Mouse (Mus musculus): Measurements from ENCODE around the gene Serpinf1. TPM values are rescaled to one million over a fixed set of nuclear protein-coding genes. Genes with fewer than 3 reads are reported as not detected.

The Serpinf1 gene
- polyA plus RNA-seq (2012; rRNA removed), result 5.8 and 13.7 TPM in 2 replicates

DNA sequence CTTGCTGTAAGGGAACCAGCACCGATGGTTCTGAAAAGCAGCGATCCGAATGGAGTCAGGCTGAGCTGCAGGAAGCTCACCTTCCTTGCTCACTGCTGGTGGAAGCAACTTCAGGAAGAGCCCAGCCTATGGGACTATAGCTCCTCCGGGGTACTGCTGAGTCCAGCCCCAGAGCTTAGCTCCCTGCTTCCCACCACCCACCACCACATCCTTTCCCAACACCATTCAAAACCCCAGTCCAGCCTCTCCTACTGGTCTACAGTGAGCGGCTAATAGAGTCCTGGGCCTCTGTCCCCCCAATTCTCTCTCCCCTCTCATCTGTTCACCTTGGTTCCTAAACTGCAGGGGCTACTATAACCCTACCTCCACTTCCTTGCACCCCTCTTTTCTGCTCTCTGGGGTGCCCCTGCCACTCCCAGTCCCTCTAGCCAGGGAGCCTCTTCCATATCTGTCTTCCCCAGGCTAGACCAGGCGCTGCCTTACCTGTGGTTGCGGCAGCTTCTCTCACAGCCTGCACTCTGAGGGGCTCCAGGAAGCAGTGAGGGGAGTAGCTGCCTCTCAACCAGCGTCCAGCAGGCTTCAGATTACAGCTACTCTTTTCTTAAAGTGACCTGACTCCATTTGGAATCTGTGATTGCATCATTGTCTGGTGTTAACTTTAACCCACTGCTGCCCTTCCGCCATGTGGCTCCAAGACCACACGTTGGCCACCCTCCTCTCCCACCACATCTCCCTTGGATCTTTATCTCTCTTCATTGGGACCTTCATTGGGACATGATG lies at the start of gene Serpinf1:
Gene Serpinf1 (minus strand): TSS at position 689 of the 780 bp plus-strand sequence.
- WGBS, result 62% methylated on average over 10 of the region's 10 CpGs
- H3K4me3 ChIP-seq (ENCODE audit: low read depth, low read length), result no peak within 1 kb of the TSS
- H3K4me1 ChIP-seq (ENCODE audit: control insufficient read depth, insufficient read depth, insufficient read length, low read length), result no peaks in the 10 kb centered on the region
- TF ChIP-seq CTCF (IDR thresholded peaks at IDR 0.05; ENCODE audit: extremely low read depth, insufficient read length, insufficient replicate concordance, low read depth, low read length), result no peak
- no peak for TF ChIP-seq POLR2A (IDR thresholded peaks at IDR 0.05; ENCODE audit: low read depth, low read length)
- no peaks in the 10 kb centered on the region for H3K27me3 ChIP-seq (ENCODE audit: control insufficient read depth, insufficient read depth, low read length)
- H3K27ac ChIP-seq (ENCODE audit: insufficient read depth, low read depth, low read length), result no peak within 1 kb of the TSS
- H3K36me3 ChIP-seq (ENCODE audit: control insufficient read depth, insufficient read depth, low read length), result no peaks in the 10 kb centered on the region

DNA sequence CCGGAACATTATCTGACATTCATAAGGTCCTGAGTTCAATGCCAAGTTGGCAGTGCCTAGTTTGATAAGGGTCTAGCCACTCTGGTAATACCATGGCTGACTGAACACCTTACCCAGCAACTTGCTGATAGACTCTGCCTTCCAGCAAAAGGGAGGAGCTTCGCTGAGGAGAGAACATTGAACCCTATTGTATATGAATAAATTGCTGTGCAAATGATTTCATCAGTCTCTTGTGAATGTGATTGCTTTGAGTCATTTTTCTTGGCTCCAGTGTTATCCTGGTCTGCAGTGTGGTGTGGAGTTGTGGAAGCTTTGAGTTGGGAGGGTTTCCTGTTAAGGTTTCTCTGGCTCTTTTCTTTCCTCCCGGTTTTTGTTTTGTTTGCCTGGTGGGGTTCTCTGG lies 48.2 kb upstream of the Serpinf1 start:
- 32% methylated on average over 3 of the region's 3 CpGs for WGBS
- peak overlapping the region; percentile 89 for H3K27ac ChIP-seq (ENCODE audit: insufficient read depth, low read depth, low read length)

DNA sequence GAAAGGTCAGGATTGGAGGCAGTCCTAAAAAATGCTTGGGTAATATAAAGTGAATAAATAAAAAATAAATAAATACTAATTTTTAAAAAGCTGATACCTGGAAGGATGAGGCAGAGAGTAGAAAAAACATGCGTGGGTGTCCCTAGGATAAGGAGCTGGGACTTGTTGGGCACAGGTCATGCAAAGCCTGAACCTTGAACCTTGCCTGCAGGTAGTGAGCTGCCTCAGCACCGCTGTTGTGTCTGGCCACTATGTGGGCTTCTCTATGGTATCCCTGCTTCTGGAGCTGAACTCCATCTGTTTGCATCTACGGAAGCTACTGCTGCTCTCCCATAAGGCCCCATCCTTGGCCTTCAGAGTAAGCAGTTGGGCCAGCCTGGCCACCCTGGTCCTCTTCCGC lies 46.8 kb upstream of the Serpinf1 start:
- no peak for TF ChIP-seq CTCF (IDR thresholded peaks at IDR 0.05; ENCODE audit: extremely low read depth, insufficient read length, insufficient replicate concordance, low read depth, low read length)
- TF ChIP-seq POLR2A (IDR thresholded peaks at IDR 0.05; ENCODE audit: low read depth, low read length), result no peak
- peak overlapping the region; percentile 75 for H3K27ac ChIP-seq (ENCODE audit: insufficient read depth, low read depth, low read length)

More for the DNA sequence above, 48.2 kb upstream of the Serpinf1 start:
- Histone ChIP-seq H3K36me3 (ENCODE audit: control insufficient read depth, insufficient read depth, low read length) (peaks cover 7% of the 10 kb centered on the region), H3K27me3 (ENCODE audit: control insufficient read depth, insufficient read depth, low read length) (no peaks in the 10 kb centered on the region), H3K4me1 (ENCODE audit: control insufficient read depth, insufficient read depth, insufficient read length, low read length) (peaks cover 28% of the 10 kb centered on the region), H3K4me3 (ENCODE audit: low read depth, low read length) (no peak overlapping the region)
- TF ChIP-seq POLR2A (IDR thresholded peaks at IDR 0.05; ENCODE audit: low read depth, low read length) (no peak), CTCF (IDR thresholded peaks at IDR 0.05; ENCODE audit: extremely low read depth, insufficient read length, insufficient replicate concordance, low read depth, low read length) (no peak)

DNA sequence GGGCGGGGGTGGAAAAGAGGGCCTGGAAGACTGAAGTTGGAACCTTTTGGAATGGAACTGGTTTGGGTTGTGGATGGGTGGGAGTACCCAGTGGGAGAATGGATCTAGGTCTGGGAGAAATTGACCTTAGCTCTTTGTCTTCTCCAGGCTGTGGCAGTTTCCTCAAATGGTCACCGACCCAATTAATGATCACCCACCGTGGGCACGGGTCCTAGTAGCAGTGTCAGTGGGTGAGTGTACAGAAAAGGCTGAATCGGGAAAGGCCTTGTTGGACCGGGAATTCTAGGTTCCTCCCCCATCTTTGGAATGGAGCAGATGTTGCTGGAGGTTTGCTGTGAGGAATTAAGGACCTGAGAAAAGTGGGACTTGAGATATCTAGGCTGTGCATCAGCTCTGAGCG lies 45.9 kb upstream of the Serpinf1 start:
- Histone ChIP-seq H3K36me3 (ENCODE audit: control insufficient read depth, insufficient read depth, low read length) (peaks cover 25% of the 10 kb centered on the region), H3K27ac (ENCODE audit: insufficient read depth, low read depth, low read length) (peak overlapping the region; percentile 0; the same call in 1 of the 2 replicates), H3K4me3 (ENCODE audit: low read depth, low read length) (peak overlapping the region; percentile 60), H3K4me1 (ENCODE audit: control insufficient read depth, insufficient read depth, insufficient read length, low read length) (peaks cover 34% of the 10 kb centered on the region), H3K27me3 (ENCODE audit: control insufficient read depth, insufficient read depth, low read length) (no peaks in the 10 kb centered on the region)
- 63% methylated on average over 7 of the region's 7 CpGs for WGBS
- TF ChIP-seq POLR2A (IDR thresholded peaks at IDR 0.05; ENCODE audit: low read depth, low read length), result no peak
- no peak for TF ChIP-seq CTCF (IDR thresholded peaks at IDR 0.05; ENCODE audit: extremely low read depth, insufficient read length, insufficient replicate concordance, low read depth, low read length)

More for the DNA sequence above, 46.8 kb upstream of the Serpinf1 start:
- H3K27me3 ChIP-seq (ENCODE audit: control insufficient read depth, insufficient read depth, low read length), result no peaks in the 10 kb centered on the region
- peaks cover 21% of the 10 kb centered on the region for H3K36me3 ChIP-seq (ENCODE audit: control insufficient read depth, insufficient read depth, low read length)
- H3K4me3 ChIP-seq (ENCODE audit: low read depth, low read length), result peak overlapping the region; percentile 57
- H3K4me1 ChIP-seq (ENCODE audit: control insufficient read depth, insufficient read depth, insufficient read length, low read length), result peaks cover 36% of the 10 kb centered on the region
- WGBS, result 72% methylated on average over 4 of the region's 4 CpGs

DNA sequence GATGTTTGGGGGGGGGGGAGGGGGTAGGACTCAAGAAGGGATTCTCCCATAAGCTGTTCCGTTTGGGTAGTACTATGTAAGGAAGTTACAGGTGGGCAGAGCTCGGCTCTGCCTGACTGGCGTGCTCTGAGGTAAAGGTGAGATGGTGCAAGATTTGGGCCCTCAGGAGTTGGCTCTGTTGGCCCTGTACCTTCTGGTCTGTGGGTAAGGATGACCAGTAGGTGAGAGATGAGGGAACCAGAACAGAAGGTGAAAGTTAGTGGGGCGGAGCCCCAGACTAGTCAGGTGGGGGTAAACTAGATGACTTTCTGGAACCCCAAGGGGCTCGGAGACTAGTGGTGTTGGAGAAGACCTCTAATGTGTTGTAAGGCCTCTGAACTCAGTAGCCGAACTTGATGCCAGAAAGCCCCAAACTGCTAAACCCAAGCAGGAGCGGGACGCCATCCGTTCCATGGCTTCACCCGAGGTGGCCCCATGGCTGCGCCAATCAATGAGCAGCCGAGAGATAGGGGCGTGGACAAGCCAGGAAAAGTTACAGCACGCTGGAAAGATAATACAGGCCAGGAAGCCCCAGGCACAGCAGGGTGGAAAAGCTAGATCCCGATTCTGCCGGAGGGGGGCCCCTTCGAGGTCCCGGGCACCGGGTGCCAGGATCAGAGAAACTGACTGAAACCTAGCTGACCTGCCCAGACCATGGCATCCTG lies 45.2 kb upstream of the Serpinf1 start:
- H3K27me3 ChIP-seq (ENCODE audit: control insufficient read depth, insufficient read depth, low read length), result no peaks in the 10 kb centered on the region
- H3K4me1 ChIP-seq (ENCODE audit: control insufficient read depth, insufficient read depth, insufficient read length, low read length), result peaks cover 29% of the 10 kb centered on the region
- peak overlapping the region; percentile 0; the same call in 1 of the 2 replicates for H3K27ac ChIP-seq (ENCODE audit: insufficient read depth, low read depth, low read length)
- TF ChIP-seq CTCF (IDR thresholded peaks at IDR 0.05; ENCODE audit: extremely low read depth, insufficient read length, insufficient replicate concordance, low read depth, low read length) (0 out of 2 replicates have a peak, but pooled peaks have one; percentile 20), POLR2A (IDR thresholded peaks at IDR 0.05; ENCODE audit: low read depth, low read length) (peak; percentile 45; the same call in 1 of the 2 replicates)
- H3K36me3 ChIP-seq (ENCODE audit: control insufficient read depth, insufficient read depth, low read length), result peaks cover 27% of the 10 kb centered on the region
- peak overlapping the region; percentile 60 for H3K4me3 ChIP-seq (ENCODE audit: low read depth, low read length)
- 17% methylated on average over 19 of the region's 19 CpGs for WGBS

DNA sequence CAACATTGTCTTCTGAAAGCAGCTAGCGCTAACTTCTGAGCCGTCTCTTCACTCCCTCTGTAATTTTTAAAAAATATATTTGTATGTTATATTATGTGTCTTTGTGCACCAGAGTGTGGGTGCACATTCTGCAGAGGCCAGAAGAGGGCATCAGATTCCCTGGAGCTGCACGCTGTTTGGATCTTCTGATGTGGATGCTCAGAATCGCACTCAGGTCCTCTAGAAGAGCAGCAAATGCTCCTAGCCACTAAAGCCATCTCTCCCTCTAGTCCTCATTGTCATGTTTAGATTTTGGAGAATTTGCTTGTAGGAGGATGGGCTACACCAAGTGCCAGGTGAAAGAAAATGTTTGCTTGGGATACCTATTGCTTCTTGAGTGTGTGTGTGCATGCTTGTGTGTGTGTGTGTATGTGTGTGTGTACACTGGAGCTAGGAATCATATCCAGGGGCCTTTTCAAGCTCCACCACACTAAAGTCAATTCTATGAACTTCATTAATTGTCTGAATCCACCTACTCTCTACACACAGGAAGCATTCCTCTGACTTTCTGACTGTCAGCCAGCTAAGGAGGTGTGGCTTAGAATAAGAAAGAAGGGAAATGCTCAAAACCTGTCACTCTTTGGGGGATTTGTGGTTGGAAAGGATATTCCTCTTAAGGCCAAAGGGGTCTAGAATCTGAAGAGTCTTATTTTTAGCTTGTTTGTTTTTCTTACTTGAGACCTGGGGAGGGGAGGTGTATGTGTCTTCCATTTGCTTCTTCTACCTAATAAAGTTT lies 44.4 kb upstream of the Serpinf1 start:
- no peak overlapping the region for H3K4me3 ChIP-seq (ENCODE audit: low read depth, low read length)
- peaks cover 27% of the 10 kb centered on the region for H3K4me1 ChIP-seq (ENCODE audit: control insufficient read depth, insufficient read depth, insufficient read length, low read length)
- WGBS, result 98% methylated on average over 4 of the region's 4 CpGs
- H3K36me3 ChIP-seq (ENCODE audit: control insufficient read depth, insufficient read depth, low read length), result peaks cover 27% of the 10 kb centered on the region
- no peak overlapping the region for H3K27ac ChIP-seq (ENCODE audit: insufficient read depth, low read depth, low read length)
- TF ChIP-seq CTCF (IDR thresholded peaks at IDR 0.05; ENCODE audit: extremely low read depth, insufficient read length, insufficient replicate concordance, low read depth, low read length), result peak; percentile 33; the same call in 1 of the 2 replicates
- TF ChIP-seq POLR2A (IDR thresholded peaks at IDR 0.05; ENCODE audit: low read depth, low read length), result no peak
- H3K27me3 ChIP-seq (ENCODE audit: control insufficient read depth, insufficient read depth, low read length), result no peaks in the 10 kb centered on the region

Data from small intestine, adult 2 months (tissue).